Mouse (Mus musculus): ENCODE measurements around the gene Ica1. TPM values are rescaled to one million over a fixed set of nuclear protein-coding genes. Genes with fewer than 3 reads are reported as not detected.

Gene Ica1
- total and polyA plus RNA-seq, 3 experiments, result 0.36 TPM; not detected in 2

GRCm38 (mm10) chr6:8631362-8631761 is 146.9 kb downstream of the Ica1 start:
- Histone ChIP-seq H3K4me3 (ENCODE audit: control insufficient read depth in 1 of 2, insufficient read depth in 1 of 2, low read depth in 2 of 2, low read length in 2 of 2) (no peak overlapping the region), H3K9ac (ENCODE audit: control insufficient read depth, low read depth, low read length, poor library complexity, severe bottlenecking) (no peak overlapping the region), H3K27me3 (ENCODE audit: control insufficient read depth in 1 of 2, insufficient read depth in 2 of 2, low read length in 2 of 2) (no peaks in the 10 kb centered on the region), H3K79me2 (ENCODE audit: control insufficient read depth, insufficient read depth, low read length, poor library complexity) (no peaks in the 10 kb centered on the region), H3K36me3 (ENCODE audit: control insufficient read depth in 1 of 2, insufficient read depth in 2 of 2, low read length in 2 of 2) (peaks cover 0 to 29% of the 10 kb centered on the region in 2 experiments; a peak in 2 of 4 replicates), H3K4me1 (ENCODE audit: control insufficient read depth in 1 of 2, insufficient read depth in 2 of 2, low read length in 2 of 2) (peaks cover 9 to 26% of the 10 kb centered on the region in 2 experiments), H3K27ac (ENCODE audit: control insufficient read depth, low read depth, low read length) (no peak overlapping the region), H3K9me3 (replicated peaks; ENCODE audit: insufficient read depth, low read length) (no peaks in the 10 kb centered on the region)
- no peak for DNase-seq (ENCODE audit: low read depth, low spot score)
- TF ChIP-seq MAFK (IDR thresholded peaks at IDR 0.05; ENCODE audit: borderline replicate concordance, low read depth, low read length) (no peak), HCFC1 (IDR thresholded peaks at IDR 0.05; ENCODE audit: low read depth, low read length) (no peak), MAX (IDR thresholded peaks at IDR 0.05; ENCODE audit: low read length) (no peak), ZKSCAN1 (IDR thresholded peaks at IDR 0.05; ENCODE audit: low read depth, low read length) (no peak), USF1 (IDR thresholded peaks at IDR 0.05; ENCODE audit: low read depth, low read length) (no peak), TAL1 (IDR thresholded peaks at IDR 0.05; ENCODE audit: low read length) (no peak), POLR2AphosphoS2 (IDR thresholded peaks at IDR 0.05; ENCODE audit: low read length) (no peak), NRF1 (IDR thresholded peaks at IDR 0.05; ENCODE audit: insufficient read depth, low read depth, low read length, poor library complexity, severe bottlenecking) (no peak), ETS1 (IDR thresholded peaks at IDR 0.05; ENCODE audit: low read depth, low read length) (no peak), ELF1 (IDR thresholded peaks at IDR 0.05; ENCODE audit: low read depth, low read length) (no peak), CHD2 (IDR thresholded peaks at IDR 0.05; ENCODE audit: low read length) (no peak), TBP (IDR thresholded peaks at IDR 0.05; ENCODE audit: low read depth, low read length) (no peak), RCOR1 (IDR thresholded peaks at IDR 0.05; ENCODE audit: low read depth, low read length) (no peak), KAT2A (conservative IDR thresholded peaks at IDR 0.05; ENCODE audit: low read depth, low read length) (no peak), TCF12 (IDR thresholded peaks at IDR 0.05; ENCODE audit: low read depth, low read length) (no peak), USF2 (IDR thresholded peaks at IDR 0.05; ENCODE audit: borderline replicate concordance in 1 of 2, insufficient read depth in 1 of 2, low read depth in 1 of 2, low read length in 2 of 2) (no peak), JUND (IDR thresholded peaks at IDR 0.05; ENCODE audit: low read depth, low read length) (no peak), SMC3 (IDR thresholded peaks at IDR 0.05; ENCODE audit: low read depth, low read length) (no peak), MAZ (IDR thresholded peaks at IDR 0.05; ENCODE audit: low read depth, low read length) (no peak)

GRCm38 (mm10) chr6:8630531-8630930 is 147.8 kb downstream of the Ica1 start:
- no peak overlapping the region for H3K9ac ChIP-seq (ENCODE audit: control insufficient read depth, low read depth, low read length, poor library complexity, severe bottlenecking)
- H3K9me3 ChIP-seq (replicated peaks; ENCODE audit: insufficient read depth, low read length), result no peaks in the 10 kb centered on the region
- H3K79me2 ChIP-seq (ENCODE audit: control insufficient read depth, insufficient read depth, low read length, poor library complexity), result no peaks in the 10 kb centered on the region
- peaks cover 0 to 29% of the 10 kb centered on the region in 2 experiments; a peak in 2 of 4 replicates for H3K36me3 ChIP-seq (ENCODE audit: control insufficient read depth in 1 of 2, insufficient read depth in 2 of 2, low read length in 2 of 2)
- TF ChIP-seq HCFC1 (IDR thresholded peaks at IDR 0.05; ENCODE audit: low read depth, low read length) (no peak), BHLHE40 (IDR thresholded peaks at IDR 0.05; ENCODE audit: borderline replicate concordance, low read depth, low read length) (no peak), USF1 (IDR thresholded peaks at IDR 0.05; ENCODE audit: low read depth, low read length) (no peak), RCOR1 (IDR thresholded peaks at IDR 0.05; ENCODE audit: low read depth, low read length) (no peak), EP300 (IDR thresholded peaks at IDR 0.05; ENCODE audit: low read depth in 1 of 2, low read length in 2 of 2) (no peak), CHD2 (IDR thresholded peaks at IDR 0.05; ENCODE audit: low read length) (no peak), MAZ (IDR thresholded peaks at IDR 0.05; ENCODE audit: low read depth, low read length) (no peak), CHD1 (IDR thresholded peaks at IDR 0.05; ENCODE audit: low read depth, low read length) (no peak), JUND (IDR thresholded peaks at IDR 0.05; ENCODE audit: low read depth, low read length) (no peak), UBTF (IDR thresholded peaks at IDR 0.05; ENCODE audit: borderline replicate concordance, insufficient read depth, low read depth, low read length) (no peak), TCF12 (IDR thresholded peaks at IDR 0.05; ENCODE audit: low read depth, low read length) (no peak), RAD21 (IDR thresholded peaks at IDR 0.05; ENCODE audit: low read depth, low read length) (no peak)
- no peak for DNase-seq (ENCODE audit: low read depth, low spot score)
- H3K4me1 ChIP-seq (ENCODE audit: control insufficient read depth in 1 of 2, insufficient read depth in 2 of 2, low read length in 2 of 2), result peaks cover 9 to 26% of the 10 kb centered on the region in 2 experiments
- no peak overlapping the region for H3K27ac ChIP-seq (ENCODE audit: control insufficient read depth, low read depth, low read length)
- H3K4me3 ChIP-seq (ENCODE audit: control insufficient read depth in 1 of 2, insufficient read depth in 1 of 2, low read depth in 2 of 2, low read length in 2 of 2), result no peak overlapping the region
- no peaks in the 10 kb centered on the region for H3K27me3 ChIP-seq (ENCODE audit: control insufficient read depth in 1 of 2, insufficient read depth in 2 of 2, low read length in 2 of 2)
